ENCODE assay signal across 9 mouse cellular contexts in the genomic region with DNA sequence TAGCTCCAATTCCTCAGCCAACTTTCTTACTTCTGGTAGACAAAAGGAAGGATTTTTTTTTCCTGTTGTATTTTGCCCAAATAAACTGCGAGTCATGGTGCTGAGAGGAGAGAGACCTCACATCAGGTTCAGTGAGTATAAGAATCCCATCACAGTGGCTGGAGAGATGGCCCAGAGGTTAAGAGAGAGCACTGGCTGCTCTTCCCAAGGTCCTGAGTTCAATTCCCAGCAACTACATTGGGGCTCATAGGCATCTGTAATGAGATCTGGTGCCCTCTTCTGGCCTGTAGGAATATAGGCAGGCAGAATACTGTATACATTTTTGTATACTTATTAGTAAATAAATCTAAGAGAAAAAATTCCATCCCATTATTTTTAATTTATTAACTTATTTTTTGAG. TPM values are rescaled to one million over a fixed set of nuclear protein-coding genes. Genes with fewer than 3 reads are reported as not detected.
DNase-seq lines count a peak whose midpoint lies in the region; ATAC-seq and TF ChIP-seq lines count a peak whose summit lies in the region.
"Had no signal": no experiment of that assay in that cellular context is flagged by ENCODE, and none has a peak within 500 bp of the region (broad histone marks: within the 10 kb centered on the region; RNA-seq: fewer than 3 reads in every experiment).

No protein-coding gene starts in this region.

- TF ChIP-seq CTCF in gastrocnemius, adult 2 months (IDR thresholded peaks at IDR 0.05), result peak; percentile 61
- peak; percentile 60 for TF ChIP-seq CTCF in left cerebral cortex, adult 2 months (IDR thresholded peaks at IDR 0.05)

- no peak for ATAC-seq in liver, embryonic 13.5 days (ENCODE audit: low read depth)

- H3K4me3 ChIP-seq in gastrocnemius, adult 2 months, result peak overlapping the region; percentile 72; the same call in 1 of the 2 replicates
- no peak overlapping the region for H3K4me3 ChIP-seq in left cerebral cortex, adult 2 months
- no peak overlapping the region for H3K4me3 ChIP-seq in liver, embryonic 13.5 days (replicated peaks)
- H3K4me3 ChIP-seq in forebrain, embryonic 10.5 days, result no peak overlapping the region
- H3K4me3 ChIP-seq: neural tube, embryonic 13.5 days had no signal

- intact Hi-C loops in gastrocnemius, adult 2 months (cut with DNase I), result loop anchor here (2.0 kb wide), 3 partner anchors 15 to 69 kb away; no protein-coding TSS in a partner anchor
- intact Hi-C loops in left cerebral cortex, adult 2 months (cut with DNase I), result loop anchor here (1.0 to 5.0 kb wide), 5 partner anchors 15 to 120 kb away; partner anchors contain the start of genes Cdc6 and Thra

- DNase-seq in gastrocnemius, adult 2 months, result no peak
- no peak for DNase-seq in gastrocnemius, adult 8-10 months (ENCODE audit: low spot score in 2 of 2)
- no peak for DNase-seq in left cerebral cortex, adult 2 months (ENCODE audit: extremely low spot score in 1 of 2, low spot score in 2 of 2)
- no peak for DNase-seq in left cerebral cortex, adult 18-20 months (ENCODE audit: low spot score in 2 of 2)
- peak; percentile 40 for DNase-seq in NIH3T3 (ENCODE audit: low read depth)
- no peak for DNase-seq in liver, embryonic 13.5 days
- no peak for DNase-seq in thymus, postnatal 14 days
- DNase-seq in forebrain, embryonic 10.5 days (ENCODE audit: extremely low spot score, low spot score), result no peak

- no peaks in the 10 kb centered on the region for H3K36me3 ChIP-seq in liver, embryonic 13.5 days
- no peaks in the 10 kb centered on the region for H3K36me3 ChIP-seq in forebrain, embryonic 10.5 days (replicated peaks)
- H3K36me3 ChIP-seq: neural tube, embryonic 13.5 days had no signal

- H3K4me1 ChIP-seq in liver, embryonic 13.5 days (replicated peaks), result peaks cover 95% of the 10 kb centered on the region
- H3K4me1 ChIP-seq in forebrain, embryonic 10.5 days, result peaks cover 74% of the 10 kb centered on the region

- no peak overlapping the region for H3K9ac ChIP-seq in liver, embryonic 13.5 days

- peak overlapping the region; percentile 100 for H3K27ac ChIP-seq in gastrocnemius, adult 2 months
- peak overlapping the region; percentile 100 for H3K27ac ChIP-seq in left cerebral cortex, adult 2 months
- peak overlapping the region; percentile 65 for H3K27ac ChIP-seq in liver, embryonic 13.5 days
- no peak overlapping the region for H3K27ac ChIP-seq in forebrain, embryonic 10.5 days

- H3K27me3 ChIP-seq in liver, embryonic 13.5 days, result 0 out of 2 replicates have a peak, but pooled peaks cover 3% of the 10 kb centered on the region
- peaks cover 20% of the 10 kb centered on the region for H3K27me3 ChIP-seq in forebrain, embryonic 10.5 days (ENCODE audit: poor library complexity, severe bottlenecking)
- H3K27me3 ChIP-seq: neural tube, embryonic 13.5 days had no signal

- no peak overlapping the region for H3K4me2 ChIP-seq in liver, embryonic 13.5 days

- WGBS in liver, embryonic 13.5 days (ENCODE audit: insufficient replicate concordance), result 76% methylated on average over 1 of the region's 1 CpGs
- 79% methylated on average over 1 of the region's 1 CpGs for WGBS in forebrain, embryonic 10.5 days

- no peaks in the 10 kb centered on the region for H3K9me3 ChIP-seq in liver, embryonic 13.5 days (replicated peaks)
- no peaks in the 10 kb centered on the region for H3K9me3 ChIP-seq in forebrain, embryonic 10.5 days
- H3K9me3 ChIP-seq: neural tube, embryonic 13.5 days had no signal

RNA-seq across cellular contexts. Expression of gene Msl1, which starts 7.6 kb away (rescaled TPM):
- 10 to 100 TPM; 51.8 to 69.4 TPM for total RNA-seq in gastrocnemius, adult 2 months (2021)
- total RNA-seq in gastrocnemius, adult 8-10 months (2022), result 10 to 100 TPM; 53.9 to 57.7 (median 55.8) TPM
- 100 to 1,000 TPM; 178 to 192 TPM for total RNA-seq in left cerebral cortex, adult 2 months (2021)
- 100 to 1,000 TPM; 182 to 185 TPM for total RNA-seq in left cerebral cortex, adult 18-20 months (2021)
- 6.8 and 6.9 TPM in 2 replicates for polyA plus RNA-seq in liver, embryonic 13.5 days (2015; fragmentation: Nextera tagmentation; extraction: Ambion mirVana)
- polyA plus RNA-seq in forebrain, embryonic 10.5 days (2016; fragmentation: Nextera tagmentation; extraction: Ambion mirVana), result 22.9 and 24.1 TPM in 2 replicates

RNA-seq across cellular contexts. Expression of gene Nr1d1, which starts 12.6 kb away (rescaled TPM):
- total RNA-seq in gastrocnemius, adult 2 months (2021), result 100 to 1,000 TPM in 1 of 2 experiments, 10 to 100 TPM in 1; 56.3 to 152 TPM
- 100 to 1,000 TPM in 2 of 4 experiments, 10 to 100 TPM in 2; 83.4 to 175 (median 99.4) TPM for total RNA-seq in gastrocnemius, adult 8-10 months (2022)
- 100 to 1,000 TPM in 1 of 2 experiments, 10 to 100 TPM in 1; 91.9 to 153 TPM for total RNA-seq in left cerebral cortex, adult 2 months (2021)
- total RNA-seq in left cerebral cortex, adult 18-20 months (2021), result 100 to 1,000 TPM in 1 of 2 experiments, 10 to 100 TPM in 1; 87.2 to 122 TPM
- 0.59 and 1.0 TPM in 2 replicates for polyA plus RNA-seq in liver, embryonic 13.5 days (2015; fragmentation: Nextera tagmentation; extraction: Ambion mirVana)
- 1.5 TPM in 2 replicates for polyA plus RNA-seq in forebrain, embryonic 10.5 days (2016; fragmentation: Nextera tagmentation; extraction: Ambion mirVana)

RNA-seq across cellular contexts. Expression of gene Casc3, which starts 17.0 kb away (rescaled TPM):
- total RNA-seq in gastrocnemius, adult 2 months (2021), result 10 to 100 TPM; 17.4 to 21.9 TPM
- 10 to 100 TPM; 14.1 to 18.4 (median 15.2) TPM for total RNA-seq in gastrocnemius, adult 8-10 months (2022)
- 10 to 100 TPM; 53.0 to 57.6 TPM for total RNA-seq in left cerebral cortex, adult 2 months (2021)
- total RNA-seq in left cerebral cortex, adult 18-20 months (2021), result 10 to 100 TPM; 53.0 to 57.3 TPM
- 13.3 and 16.1 TPM in 2 replicates for polyA plus RNA-seq in liver, embryonic 13.5 days (2015; fragmentation: Nextera tagmentation; extraction: Ambion mirVana)
- polyA plus RNA-seq in forebrain, embryonic 10.5 days (2016; fragmentation: Nextera tagmentation; extraction: Ambion mirVana), result 45.7 and 49.7 TPM in 2 replicates

RNA-seq across cellular contexts. Expression of gene Thra, which starts 47.3 kb away (rescaled TPM):
- 10 to 100 TPM; 78.8 to 96.8 TPM for total RNA-seq in gastrocnemius, adult 2 months (2021)
- 10 to 100 TPM; 67.5 to 81.5 (median 76.2) TPM for total RNA-seq in gastrocnemius, adult 8-10 months (2022)
- 100 to 1,000 TPM; 730 to 768 TPM for total RNA-seq in left cerebral cortex, adult 2 months (2021)
- total RNA-seq in left cerebral cortex, adult 18-20 months (2021), result 100 to 1,000 TPM; 708 to 832 TPM
- 8.8 and 9.8 TPM in 2 replicates for polyA plus RNA-seq in liver, embryonic 13.5 days (2015; fragmentation: Nextera tagmentation; extraction: Ambion mirVana)
- 9.5 and 10.9 TPM in 2 replicates for polyA plus RNA-seq in forebrain, embryonic 10.5 days (2016; fragmentation: Nextera tagmentation; extraction: Ambion mirVana)

RNA-seq across cellular contexts. Expression of gene Rapgefl1, which starts 48.9 kb away (rescaled TPM):
- total RNA-seq in gastrocnemius, adult 2 months (2021), result under 1 TPM; 0.22 to 0.26 TPM
- under 1 TPM in 2 of 4 experiments, not detected in 2; 0.08 to 0.29 TPM for total RNA-seq in gastrocnemius, adult 8-10 months (2022)
- 100 to 1,000 TPM; 144 to 153 TPM for total RNA-seq in left cerebral cortex, adult 2 months (2021)
- 100 to 1,000 TPM; 133 to 139 TPM for total RNA-seq in left cerebral cortex, adult 18-20 months (2021)
- polyA plus RNA-seq in liver, embryonic 13.5 days (2015; fragmentation: Nextera tagmentation; extraction: Ambion mirVana), result 0.20 and 0.23 TPM in 2 replicates
- 1.00 and 1.2 TPM in 2 replicates for polyA plus RNA-seq in forebrain, embryonic 10.5 days (2016; fragmentation: Nextera tagmentation; extraction: Ambion mirVana)
